Mouse (Mus musculus) fibroblast of lung, adult 2 months (primary cell): ENCODE data around the gene Sec61a1.

Experiments
- DNase-seq: peaks from one replicate; pipeline ENCODE4 v3.0.0-alpha.2; 2011; ENCODE audit warnings: low read depth

Sec61a1 gene

DNA sequence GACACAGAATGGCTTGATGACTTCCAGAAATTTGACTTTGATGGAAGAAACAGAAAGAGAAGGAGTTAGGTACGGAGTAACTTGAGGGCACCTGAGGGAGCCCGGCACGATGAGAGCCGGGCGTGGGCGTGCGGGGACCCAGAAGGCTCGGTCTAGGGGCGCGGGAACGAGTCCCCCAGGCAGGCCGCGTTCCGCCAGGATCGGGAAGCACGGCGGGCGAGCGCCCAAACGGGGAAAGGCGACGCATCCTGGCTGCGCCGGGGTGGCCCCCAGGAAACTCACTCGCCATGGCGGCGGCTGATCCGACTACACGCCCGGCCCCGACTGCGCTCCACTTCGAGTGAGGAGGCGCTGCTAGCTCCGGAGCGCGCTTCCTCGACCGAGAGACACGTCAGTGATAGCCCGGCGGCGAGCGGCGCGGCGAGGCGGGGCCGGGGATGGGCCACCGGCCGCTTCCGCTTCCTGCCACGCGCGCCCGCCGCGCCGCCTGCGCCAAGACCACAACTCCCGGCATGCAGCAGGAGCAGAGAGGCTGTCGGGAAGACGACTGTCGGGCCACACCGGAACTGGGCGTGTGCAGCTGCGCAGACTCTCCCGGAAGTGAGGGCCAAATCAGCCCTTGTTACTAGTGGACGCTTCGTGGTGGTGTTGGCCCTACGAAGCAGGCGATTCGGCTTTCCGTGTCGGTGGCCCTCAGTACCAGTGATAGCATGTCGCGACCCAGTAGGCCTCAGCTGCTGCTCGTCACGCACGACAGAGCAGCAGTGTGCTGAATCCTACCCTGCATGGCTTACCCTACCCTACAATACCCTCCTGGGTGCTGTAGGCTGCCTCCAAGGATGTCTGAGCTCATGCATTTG lies at the start of gene Sec61a1:
Sec61a1 (minus strand) TSS at position 502 of the 860 bp plus-strand sequence.
- peak; percentile 93 for DNase-seq

DNA sequence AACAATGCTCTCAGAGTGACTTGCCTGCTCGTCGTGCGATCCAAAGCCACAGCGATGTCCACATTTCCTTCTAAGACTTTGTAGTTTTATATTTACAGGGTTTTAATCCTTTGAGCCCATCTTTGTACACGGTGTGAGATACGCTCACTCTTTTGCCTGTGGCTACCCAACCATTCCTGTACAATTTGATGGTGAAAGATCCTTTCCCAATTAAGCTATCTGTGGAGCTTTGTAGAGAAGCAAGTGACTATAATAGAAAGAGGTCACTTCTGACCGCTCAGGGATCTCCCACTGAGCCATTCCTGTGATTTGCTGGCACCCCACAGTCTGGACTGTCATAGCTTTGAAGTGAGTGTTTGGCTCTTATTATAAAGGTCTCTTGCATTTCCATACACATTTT lies 48.0 kb upstream of the Sec61a1 start:
- no peak for DNase-seq

DNA sequence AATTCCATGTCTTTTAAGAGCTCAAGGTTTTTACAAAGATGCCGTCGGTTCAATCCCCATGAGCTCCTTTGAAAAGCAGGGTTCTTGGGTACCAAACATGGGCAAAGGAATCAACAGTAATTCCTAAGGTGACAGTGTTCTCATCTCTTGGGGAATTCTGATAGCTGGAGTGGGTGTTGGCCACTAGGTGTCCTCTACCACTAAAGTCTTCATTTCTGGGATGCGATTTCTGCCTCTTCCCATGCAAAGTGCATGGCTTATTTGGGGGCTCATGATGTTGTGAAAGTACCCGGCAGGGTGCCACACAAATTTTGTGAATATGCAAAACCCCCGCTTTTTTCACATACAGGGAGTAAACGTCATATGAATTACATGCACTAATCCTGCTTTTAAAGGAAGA lies 46.3 kb upstream of the Sec61a1 start:
- no peak for DNase-seq

DNA sequence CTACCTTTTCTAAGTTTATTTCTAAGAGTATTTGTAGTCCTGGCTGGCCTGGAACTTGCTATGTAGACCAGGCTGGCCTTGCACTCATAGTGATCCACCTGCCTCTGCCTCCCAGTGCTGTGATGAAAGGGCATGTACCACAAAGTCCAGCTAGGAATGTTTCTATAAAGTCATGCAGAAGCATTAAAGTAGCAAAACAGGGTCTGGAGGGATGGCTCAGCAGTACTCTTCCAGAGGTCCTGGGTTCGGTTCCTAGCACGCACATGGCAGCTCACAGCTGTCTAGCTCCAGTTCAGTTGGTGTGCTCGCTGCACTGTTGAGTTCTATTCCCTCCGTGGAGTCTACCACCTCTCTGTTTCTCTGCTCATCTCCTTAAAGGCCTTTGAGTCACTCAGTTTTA lies 41.5 kb upstream of the Sec61a1 start:
- DNase-seq, result no peak

DNA sequence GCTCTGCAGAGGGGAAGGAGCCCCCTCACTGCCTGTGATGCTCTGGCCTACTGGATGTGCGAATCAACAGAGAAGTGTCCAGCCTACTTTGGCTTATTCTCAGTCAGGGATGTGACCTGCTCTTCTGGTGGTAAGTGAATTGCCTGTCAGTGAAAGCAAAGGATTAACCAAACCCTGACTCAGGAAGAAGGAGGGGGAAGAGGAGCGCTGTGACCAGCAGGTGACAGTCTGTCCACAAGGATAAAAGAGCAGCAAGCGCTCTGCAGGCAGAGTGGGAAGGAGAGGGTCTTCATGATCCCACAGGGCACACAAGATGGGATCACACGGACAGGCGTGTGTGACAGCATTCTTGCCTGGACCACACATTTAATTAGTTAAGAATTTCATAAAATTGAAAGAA lies 41.0 kb upstream of the Sec61a1 start:
- DNase-seq, result no peak

DNA sequence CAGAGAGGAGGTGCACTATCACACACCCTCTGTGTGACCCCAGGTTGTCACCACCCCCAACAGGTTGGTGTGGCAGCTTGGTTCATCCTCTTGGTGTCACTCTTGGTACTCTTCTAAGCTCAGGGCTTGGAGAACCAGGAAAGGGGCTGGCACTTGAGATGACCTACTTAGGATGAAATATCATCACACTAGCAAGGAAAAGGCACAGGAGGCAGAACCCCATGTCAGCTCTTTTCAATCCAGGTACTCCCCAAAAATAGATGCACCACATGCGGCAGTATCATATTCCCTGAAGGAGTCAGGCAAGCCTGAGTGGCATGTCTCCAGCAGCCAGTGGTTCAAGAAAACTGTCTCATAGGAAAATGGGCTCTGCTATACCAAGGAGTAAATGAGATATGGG lies 39.4 kb upstream of the Sec61a1 start:
- no peak for DNase-seq

DNA sequence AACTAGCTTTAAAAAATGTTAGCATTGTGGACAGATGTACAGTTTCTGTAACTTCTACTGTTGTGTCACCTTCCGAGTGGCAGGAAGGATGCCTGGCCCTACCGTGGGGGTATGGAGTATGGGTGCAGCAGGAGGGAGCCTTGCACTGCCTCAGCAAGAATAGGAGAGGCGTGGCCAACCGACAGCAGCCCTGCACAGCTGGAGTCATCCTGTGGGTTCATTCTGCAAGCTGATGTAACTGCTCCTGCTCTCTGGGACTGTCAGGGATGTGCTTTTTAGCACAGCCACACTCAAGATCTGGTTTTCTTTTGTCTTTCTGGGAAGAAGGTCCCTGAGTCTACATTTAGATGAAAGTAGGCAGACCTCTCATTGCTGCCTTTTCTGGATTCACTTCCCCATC lies 38.8 kb upstream of the Sec61a1 start:
- DNase-seq, result no peak

DNA sequence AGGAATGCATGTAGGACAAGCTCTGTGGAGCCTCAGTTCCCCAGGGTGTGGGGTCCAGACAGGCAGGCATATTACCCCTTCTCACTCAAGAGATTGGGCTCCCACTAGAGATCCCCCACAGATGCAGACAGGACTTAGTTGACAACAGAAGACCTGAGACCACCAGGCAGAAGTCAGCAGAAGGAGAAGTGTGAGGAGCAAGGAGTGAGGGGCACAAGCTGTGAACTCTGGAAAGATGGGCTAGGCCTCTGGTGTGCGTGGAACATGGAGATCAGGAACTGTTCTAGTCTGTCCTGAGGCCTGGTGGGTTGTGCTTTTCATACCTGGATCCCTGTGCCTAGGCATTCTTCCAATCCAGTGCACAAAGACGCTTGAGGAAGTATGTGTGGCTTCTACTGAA lies 31.2 kb upstream of the Sec61a1 start:
- no peak for DNase-seq

DNA sequence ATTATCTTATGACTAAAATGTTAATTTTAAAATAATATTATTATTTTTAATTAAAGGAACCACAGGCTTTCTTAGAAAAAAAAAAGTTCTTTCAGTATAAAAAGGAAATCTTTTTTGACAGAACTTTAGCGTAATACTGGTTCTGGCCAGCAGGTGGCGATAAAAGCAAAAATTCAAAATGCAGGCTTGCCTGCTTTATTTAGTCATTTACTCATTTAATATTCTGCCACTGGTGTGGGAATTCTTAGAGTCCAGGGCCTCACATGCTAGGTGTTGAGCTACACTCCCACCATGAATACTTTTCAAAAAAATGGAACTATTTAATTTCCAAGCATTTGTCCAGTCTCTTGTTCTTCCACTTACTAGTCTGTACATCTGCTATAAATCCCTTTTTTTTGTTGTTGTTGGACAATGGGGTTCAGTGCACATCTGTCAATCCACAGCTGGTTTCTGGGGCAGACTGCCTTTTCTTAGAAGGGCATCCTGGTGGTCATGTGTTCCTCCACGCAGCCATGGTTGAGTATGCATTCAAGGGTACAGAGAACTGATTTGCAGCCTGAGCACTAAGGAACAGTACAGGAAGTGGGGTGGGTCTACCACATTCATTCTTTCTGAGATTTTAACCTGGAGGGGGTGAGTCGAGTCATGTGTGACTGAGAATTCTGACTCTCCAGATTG lies 30.6 kb upstream of the Sec61a1 start:
- DNase-seq, result peak; percentile 41

DNA sequence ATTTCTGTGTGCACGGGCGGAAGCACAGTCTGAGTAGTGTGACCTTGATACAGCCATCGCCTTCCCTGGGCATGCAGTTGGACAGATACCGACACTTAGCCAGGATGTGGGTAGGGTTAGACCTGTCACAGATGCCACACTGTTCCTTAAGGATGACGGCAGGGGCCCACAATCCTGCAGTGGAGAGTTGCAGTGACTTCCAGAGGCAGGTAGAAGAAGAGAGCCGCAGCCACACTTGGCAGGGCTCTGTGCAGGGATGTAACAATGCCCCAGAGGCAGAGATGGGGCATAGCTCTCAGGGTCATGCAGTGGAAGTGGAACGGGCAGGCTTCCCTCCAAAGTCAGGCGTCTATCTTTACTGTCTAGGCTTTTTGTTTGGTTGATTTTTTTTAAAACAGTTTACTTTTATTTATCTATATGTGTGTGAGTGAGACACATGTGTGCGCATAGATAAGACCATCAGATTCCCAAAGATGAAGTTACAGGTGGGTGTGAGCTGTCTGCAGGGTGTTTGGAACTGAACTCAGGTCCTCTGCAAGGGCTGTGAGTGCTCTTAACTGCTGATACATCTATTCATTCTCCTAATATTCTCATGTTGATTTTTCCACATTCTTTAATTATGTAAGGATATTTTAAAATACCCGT lies 29.8 kb upstream of the Sec61a1 start:
- no peak for DNase-seq

DNA sequence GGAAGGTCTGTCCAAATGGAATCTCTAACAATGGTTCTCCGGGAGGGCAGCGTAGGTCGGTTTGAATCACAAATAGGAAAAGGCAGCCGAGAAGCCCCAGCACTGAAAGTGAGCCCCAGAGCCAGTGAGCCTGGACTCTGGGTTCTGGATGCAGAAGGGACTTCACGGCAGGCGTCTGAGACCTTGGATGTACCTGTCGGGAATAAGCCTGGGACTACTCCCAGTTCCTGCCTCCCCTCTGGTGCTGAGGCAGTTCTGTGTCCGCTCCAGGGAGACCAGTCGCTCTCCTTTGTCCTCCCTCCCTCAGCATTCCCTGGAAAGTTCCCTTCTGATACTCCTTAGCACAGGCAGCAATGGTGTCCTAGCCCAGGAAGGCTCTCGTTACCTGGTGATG lies 26.7 kb upstream of the Sec61a1 start:
- no peak for DNase-seq

DNA sequence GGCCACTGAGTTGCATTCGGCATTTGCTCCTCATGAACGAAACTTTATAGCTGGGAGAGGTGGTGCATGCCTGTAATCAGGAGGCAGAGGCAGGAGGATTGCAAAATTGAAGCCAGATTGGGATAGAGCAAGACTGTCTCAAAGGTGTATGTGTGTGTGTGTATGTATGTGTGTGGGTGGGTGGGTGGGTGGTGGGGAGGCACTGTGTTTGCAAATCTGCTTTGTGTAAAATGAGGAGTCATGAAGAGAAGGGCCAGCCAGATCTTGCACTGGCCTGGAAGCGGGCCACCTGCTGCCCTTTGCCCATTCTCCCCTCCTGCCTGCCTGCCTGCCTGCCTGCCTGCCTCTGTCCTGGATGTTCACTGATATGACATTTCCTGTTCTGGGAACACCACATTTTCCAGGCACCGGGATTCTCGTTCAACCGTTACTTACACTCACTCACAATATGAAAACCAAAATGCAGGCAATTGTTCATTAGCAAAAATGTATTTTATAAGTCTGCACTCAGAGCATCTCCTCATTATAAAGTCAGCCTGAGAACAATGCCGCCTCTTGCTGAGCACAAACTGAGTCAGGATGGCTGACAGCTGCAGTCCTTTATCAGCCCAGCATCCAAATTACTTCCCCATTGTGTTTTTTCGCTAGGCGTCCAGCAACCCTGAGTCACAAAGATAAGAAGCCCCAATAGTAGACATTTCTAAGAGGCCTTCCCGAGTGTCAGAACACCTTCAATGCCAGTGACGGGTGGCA lies 26.1 kb upstream of the Sec61a1 start:
- no peak for DNase-seq

DNA sequence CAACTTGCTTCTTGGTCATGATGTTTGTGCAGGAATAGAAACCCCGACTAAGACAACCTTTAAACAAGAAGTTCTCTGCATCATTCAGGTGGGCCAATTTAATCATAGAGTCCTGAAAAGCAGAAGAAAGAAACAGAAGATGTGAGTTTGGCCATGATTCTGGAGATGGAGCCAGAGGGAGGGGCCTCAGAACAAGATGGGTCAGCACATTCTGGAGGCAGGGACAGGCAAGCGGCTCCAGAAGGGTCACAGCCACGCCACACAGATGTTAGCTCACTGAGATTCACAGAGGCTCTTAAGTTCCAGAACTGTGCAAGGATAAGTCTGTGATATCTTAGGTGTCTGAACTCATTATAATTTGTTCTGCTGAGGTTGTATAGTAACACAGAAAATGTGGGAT lies 25.5 kb upstream of the Sec61a1 start:
- no peak for DNase-seq

DNA sequence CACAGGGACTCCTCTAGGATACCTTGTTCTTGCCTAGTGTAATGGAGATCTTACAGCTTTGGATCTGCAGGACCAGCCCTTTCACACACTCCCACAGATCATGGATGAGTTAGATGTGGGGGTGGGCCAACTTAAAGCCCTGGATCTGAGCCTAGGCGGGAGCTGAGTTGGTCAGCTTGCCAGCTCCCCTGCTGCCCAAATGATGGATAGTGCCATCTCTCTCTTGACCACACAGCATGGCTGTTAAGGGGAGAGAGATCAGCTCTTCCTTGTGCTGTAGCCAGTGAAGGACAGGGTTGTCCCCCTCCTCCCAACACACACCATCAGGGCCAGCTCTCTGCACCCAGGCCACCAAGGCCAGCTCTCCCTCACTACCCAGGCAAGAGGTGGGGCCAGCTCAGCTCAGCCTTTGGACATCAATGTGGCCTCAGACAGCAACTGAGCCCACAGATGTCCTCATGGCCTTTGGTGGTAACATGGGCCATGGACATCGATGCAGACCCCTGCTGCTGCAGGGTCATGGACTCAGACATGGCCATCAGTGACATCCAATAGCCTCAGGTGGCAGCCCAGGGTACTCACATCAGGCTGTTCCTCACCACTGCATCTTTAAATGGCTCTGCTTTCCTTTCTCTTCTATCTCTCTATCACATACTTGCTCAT lies 21.5 kb upstream of the Sec61a1 start:
- no peak for DNase-seq

DNA sequence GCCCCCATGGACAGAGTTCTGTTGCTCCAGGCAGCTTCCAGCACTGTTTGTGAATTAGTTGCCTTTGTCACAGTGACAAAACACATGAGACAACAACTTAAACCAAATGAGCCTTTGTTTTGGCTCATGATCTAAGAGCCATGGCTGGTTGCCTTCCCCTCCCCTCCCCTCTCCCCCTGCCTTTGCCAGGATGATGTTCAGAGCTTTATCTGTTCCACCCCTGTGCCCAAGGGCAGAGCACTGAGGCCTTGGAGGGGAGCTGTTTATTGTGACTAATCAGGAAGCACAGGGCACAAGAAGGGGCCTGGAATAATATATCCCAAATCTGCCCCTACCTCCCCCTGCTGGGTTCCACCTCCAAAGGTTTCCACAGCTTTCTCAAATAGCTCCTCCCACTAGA lies 11.6 kb upstream of the Sec61a1 start:
- no peak for DNase-seq

DNA sequence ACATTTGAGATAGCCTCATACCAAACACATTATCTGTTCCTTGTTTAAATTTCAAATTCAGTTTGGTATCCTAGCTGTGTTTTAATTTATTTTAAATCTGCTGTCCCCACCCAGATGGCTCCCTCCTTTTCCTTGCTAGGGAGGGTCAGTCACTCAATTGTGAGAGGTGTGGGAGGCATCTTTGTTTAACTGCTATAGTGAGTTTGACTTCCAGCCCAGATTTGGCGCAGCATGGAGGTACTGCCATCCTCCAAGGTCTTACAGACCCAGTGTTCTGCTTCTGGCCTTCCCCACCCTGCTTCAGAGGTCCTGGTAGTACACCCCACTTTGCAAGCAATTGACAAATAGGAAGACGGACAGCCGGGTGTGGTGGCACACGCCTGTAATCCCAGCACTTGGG lies 5.4 kb upstream of the Sec61a1 start:
- DNase-seq, result no peak

DNA sequence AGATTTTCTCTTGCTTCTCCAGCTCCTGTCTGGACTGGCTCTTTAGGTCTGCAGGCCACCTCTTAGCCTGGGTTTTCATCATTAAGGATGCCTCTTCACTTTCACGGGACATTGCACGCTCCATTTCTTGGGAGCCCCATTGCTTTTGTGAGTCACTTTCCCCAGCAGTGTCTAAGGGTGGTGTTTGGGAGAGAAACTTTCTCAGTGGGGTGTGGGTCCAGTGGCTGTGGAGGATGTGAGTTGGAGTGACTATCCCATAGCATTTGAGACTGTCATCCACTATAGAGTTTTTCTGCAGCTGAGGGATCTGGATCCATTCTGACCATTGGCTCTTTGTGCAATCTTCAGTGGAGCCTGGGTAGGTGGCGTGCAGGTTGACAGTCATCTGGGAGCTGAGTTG lies 4.7 kb upstream of the Sec61a1 start:
- DNase-seq, result no peak

DNA sequence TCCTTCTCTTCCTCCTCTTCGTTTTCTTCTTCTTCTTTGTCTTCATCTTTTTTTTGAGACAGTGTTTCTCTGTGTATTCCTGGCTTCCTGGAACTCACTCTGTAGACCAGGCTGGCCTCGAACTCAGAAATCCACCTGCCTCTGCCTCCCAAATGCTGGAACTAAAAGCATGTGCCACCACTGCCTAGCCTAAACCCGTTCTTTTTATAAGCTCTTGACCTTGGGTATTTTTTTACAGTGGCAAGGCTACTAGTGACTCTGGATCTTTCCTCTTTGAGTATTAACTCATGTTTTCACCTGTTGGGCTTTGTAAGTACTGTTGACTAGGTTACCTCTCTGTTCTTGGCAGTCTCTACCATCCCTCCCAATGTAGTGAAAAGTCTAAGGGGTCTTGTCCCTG lies 4.3 kb upstream of the Sec61a1 start:
- DNase-seq, result no peak

DNA sequence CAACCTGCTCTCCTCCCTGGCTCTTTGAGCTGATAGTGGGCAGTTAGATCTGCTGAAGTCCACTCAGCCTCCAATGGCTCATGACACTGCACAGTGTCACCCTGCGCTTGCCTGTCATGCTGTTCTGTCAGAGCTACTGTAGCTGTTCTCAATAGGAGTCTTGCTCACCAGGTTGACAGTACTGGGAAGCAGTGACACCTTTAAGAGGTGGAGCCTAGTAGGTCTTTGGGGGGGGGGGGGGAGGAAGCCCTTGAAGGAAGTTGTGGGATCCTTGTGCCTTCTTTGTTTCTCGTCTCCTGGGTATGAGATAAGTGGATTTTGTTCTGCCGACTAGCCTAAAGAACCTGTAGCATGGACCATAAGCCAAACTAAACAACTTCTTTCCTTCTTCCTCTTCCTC lies 3.9 kb upstream of the Sec61a1 start:
- DNase-seq, result no peak

DNA sequence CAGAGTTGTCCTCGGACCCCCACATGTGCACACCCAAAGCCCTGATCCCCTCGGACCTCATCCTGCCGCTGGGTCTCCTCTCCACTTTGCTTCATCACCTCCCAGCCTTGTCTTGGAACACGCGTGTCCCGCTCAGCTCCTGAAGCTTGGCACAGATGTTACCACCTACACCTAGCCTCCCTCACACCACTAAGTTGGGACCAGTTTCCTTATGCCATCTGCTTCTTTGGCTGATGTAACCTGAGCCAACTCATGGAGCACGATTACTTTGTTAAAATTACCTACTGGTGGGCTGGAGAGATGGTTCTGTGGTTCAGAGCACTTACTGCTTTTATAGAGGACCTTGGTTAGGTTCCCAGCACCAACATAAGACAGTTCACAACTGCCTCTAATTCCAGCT lies 3.1 kb upstream of the Sec61a1 start:
- DNase-seq, result no peak

DNA sequence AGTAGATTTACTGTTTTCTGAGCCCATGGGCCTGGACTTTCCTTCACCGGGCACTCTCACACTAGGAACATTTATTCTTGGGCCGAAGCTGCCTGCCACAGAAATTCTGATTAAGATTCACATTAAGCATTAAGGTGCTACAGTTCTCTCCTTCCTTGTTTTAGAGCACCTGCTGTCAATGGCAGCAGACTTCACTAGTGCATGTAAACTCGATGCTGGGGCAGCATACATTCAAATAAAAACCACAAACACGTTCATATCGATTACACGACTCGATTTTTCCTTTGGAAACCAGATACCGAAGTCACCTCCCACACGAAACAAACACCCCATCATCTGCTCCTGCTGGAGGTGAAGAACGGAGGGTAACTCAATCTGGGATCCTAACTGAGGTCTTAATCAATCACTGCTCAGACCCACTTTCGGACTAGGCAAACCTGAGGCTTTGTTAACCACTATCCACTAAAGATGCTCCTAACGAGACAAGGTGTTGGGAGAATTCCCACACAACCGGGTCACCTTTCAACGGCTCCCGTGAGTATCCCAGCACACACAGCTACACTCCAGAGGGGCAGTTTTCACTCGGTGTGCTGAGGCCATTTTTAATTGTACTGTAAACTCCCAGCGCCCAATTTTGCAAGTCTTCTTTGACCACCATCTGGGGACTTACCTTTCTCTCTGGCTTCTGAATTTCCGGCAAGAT lies 853 bp downstream of the Sec61a1 start:
- DNase-seq, result no peak
